Mouse (Mus musculus) embryonic fibroblast, embryonic 13.5 days (primary cell): Measurements from ENCODE around the gene Slc1a5.

ENCODE experiments used
- CTCF ChIP-seq: IDR thresholded peaks from 2 replicates; pipeline ENCODE4 v1.5.1; 2011; ENCODE audit warnings: mild to moderate bottlenecking, control low read depth, low read length, moderate library complexity, borderline replicate concordance; ENCODE audit not compliant: insufficient read depth
- POLR2A ChIP-seq: IDR thresholded peaks from 2 replicates; pipeline ENCODE4 v1.6.1; 2011; ENCODE audit warnings: low read depth, mild to moderate bottlenecking, control low read depth, low read length, moderate library complexity

DNA sequence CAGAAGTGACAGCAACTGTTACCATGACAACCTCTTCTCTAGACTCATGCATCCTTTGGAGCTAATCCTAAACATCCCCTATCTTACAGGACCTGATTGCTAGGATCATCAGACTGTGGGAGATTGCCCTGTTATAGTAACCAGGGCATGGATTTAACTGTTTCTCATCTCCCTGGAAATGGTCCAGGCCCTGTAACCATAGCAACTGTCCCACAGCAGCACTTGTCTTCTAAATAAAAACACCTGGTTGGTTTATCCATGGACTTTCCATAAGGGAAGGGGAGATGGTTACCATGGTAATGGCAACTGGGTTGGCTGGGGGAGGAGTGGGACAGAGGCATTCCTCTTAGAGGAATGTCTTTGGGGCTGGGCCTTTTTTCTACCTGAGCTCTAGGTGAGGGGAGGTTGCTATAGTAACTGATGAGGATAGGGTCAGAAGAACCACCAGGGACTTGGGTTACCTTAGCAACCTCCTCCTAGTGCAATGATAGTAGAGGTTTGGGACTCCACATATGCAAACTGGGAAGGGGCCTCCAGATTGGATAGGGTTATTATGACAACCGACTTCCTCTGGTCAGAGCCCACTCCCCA, 34.3 kb downstream of the Slc1a5 start, which contains the start of gene Strn4:
- TF ChIP-seq CTCF, result no peak
- no peak for TF ChIP-seq POLR2A
